Mouse (Mus musculus): ENCODE data around the gene Gm14403. TPM values are rescaled to one million over a fixed set of nuclear protein-coding genes. Genes with fewer than 3 reads are reported as not detected.
"Not testable (repeated sequence)": the region's sequence is repeated elsewhere in the genome, so short reads cannot be mapped to it uniquely, and the experiment has no call there.

Gene Gm14403
- polyA plus RNA-seq, 1 experiment from 2014 or later: 3.4 TPM

DNA sequence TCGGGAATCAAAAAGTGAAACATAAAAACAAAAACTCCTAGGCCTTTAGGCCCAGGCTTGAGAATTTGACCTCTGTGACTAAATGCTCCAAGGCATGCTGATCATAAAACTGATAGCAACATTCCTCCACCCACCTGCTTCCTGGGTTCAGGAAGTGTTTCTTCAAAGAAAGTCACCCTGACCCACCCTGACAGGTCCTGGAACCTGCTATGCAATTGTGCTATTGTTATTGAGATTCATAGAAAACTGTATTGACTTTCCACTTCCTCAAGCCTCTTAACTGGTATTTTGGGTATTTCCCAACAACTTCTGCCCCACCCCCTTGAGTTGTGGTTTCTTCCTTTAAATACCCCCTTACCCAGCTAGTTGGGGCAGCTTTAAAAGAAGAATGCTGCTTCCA lies 20.9 kb downstream of the Gm14403 start:
- WGBS: 93% methylated on average over 1 of the region's 1 CpGs
- not testable (repeated sequence) for ATAC-seq; H3K27me3 ChIP-seq; H3K27ac ChIP-seq; H3K36me3 ChIP-seq (ENCODE audit: poor library complexity, severe bottlenecking); H3K4me3 ChIP-seq; H3K9ac ChIP-seq; H3K4me2 ChIP-seq; H3K4me1 ChIP-seq
- peaks cover 19% of the 10 kb centered on the region for H3K9me3 ChIP-seq (replicated peaks)

DNA sequence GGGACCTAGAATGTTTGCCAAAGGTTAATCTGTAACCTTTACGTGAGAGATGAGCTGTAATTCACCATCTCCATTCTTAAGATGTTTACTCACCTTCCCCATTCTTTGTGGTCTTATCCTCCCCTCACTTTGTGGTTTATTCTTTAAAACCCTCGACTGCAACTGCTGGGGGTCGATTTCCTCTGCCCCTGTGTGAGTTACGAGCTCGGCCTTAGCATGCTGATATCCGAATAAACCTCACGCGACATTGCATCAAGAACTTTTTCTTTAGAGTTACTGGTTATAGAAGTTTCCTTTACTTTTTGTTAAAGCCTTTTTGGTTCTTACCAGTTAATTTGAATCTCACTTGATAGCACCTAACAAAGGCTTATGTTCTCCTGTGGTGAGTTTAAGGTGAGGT lies 22.0 kb downstream of the Gm14403 start:
- Histone ChIP-seq H3K36me3 (ENCODE audit: poor library complexity, severe bottlenecking) (no peaks in the 10 kb centered on the region), H3K4me1 (no peaks in the 10 kb centered on the region), H3K4me2 (no peak overlapping the region), H3K9ac (no peak overlapping the region), H3K27me3 (no peaks in the 10 kb centered on the region), H3K27ac (no peak overlapping the region), H3K9me3 (replicated peaks) (peaks cover 19% of the 10 kb centered on the region), H3K4me3 (no peak overlapping the region)
- ATAC-seq: no peak
- WGBS: 81% methylated on average over 8 of the region's 8 CpGs

DNA sequence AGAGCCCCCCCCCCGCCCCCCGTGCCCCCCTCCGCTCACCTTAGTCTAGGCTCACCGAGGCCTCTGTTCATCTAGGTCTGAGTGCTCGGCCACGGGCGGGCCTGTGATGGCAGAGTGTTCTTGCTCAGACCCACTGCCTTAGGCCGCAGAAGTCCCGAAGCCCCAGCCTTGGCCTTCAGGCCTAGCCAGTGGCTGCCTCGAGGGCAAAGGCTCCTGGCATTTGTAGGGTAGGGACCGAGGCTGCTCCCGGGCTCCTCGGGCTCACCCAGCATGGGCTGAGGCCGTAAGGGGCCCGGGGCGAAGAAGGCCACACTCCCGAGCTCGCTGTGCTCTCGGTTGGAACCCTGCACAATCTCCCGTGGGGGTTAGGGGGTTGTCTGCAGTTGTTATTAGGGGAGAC lies 25.0 kb downstream of the Gm14403 start:
- Histone ChIP-seq H3K9ac (no peak overlapping the region), H3K36me3 (ENCODE audit: poor library complexity, severe bottlenecking) (no peaks in the 10 kb centered on the region), H3K4me2 (no peak overlapping the region), H3K4me3 (no peak overlapping the region), H3K9me3 (replicated peaks) (peaks cover 14% of the 10 kb centered on the region), H3K27me3 (no peaks in the 10 kb centered on the region), H3K4me1 (no peaks in the 10 kb centered on the region), H3K27ac (no peak overlapping the region)
- WGBS: 91% methylated on average over 20 of the region's 20 CpGs
- ATAC-seq: no peak

GRCm38 (mm10) chr2:177523674-177524073 lies 25.7 kb downstream of the Gm14403 start:
- peaks cover 14% of the 10 kb centered on the region for H3K9me3 ChIP-seq (replicated peaks)
- H3K9ac ChIP-seq; H3K4me3 ChIP-seq; H3K27me3 ChIP-seq; H3K36me3 ChIP-seq (ENCODE audit: poor library complexity, severe bottlenecking); H3K27ac ChIP-seq; H3K4me1 ChIP-seq; ATAC-seq; H3K4me2 ChIP-seq: not testable (repeated sequence)
- 92% methylated on average over 6 of the region's 6 CpGs for WGBS

GRCm38 (mm10) chr2:177524171-177524570 lies 26.2 kb downstream of the Gm14403 start:
- H3K27me3 ChIP-seq; ATAC-seq; H3K4me2 ChIP-seq; H3K9ac ChIP-seq; H3K27ac ChIP-seq; H3K36me3 ChIP-seq (ENCODE audit: poor library complexity, severe bottlenecking); H3K4me1 ChIP-seq; H3K4me3 ChIP-seq: not testable (repeated sequence)
- WGBS: 94% methylated on average over 16 of the region's 16 CpGs
- peaks cover 14% of the 10 kb centered on the region for H3K9me3 ChIP-seq (replicated peaks)

DNA sequence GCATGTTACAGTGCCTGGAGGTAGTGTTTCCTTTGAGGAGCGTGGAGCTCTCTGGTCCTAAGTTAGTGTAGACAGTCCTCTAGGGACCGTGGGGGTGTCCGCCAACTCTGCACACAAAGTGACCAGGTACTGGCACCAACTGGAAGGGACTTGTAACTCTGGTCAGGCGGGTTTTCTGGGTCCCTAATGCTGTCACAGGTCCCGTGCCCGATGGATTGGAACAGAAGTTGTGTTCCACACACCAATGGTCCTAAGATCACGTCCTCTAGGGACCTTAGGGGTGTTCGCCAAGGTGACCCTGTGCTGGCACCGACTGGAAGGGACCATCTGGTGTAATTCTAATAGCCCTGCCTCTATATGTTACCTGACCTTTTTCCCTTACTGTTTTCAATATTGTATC lies 37.9 kb downstream of the Gm14403 start:
- WGBS: 82% methylated on average over 9 of the region's 9 CpGs
- H3K9ac ChIP-seq: no peak overlapping the region
- no peak overlapping the region for H3K4me3 ChIP-seq
- H3K4me2 ChIP-seq: no peak overlapping the region
- H3K36me3 ChIP-seq (ENCODE audit: poor library complexity, severe bottlenecking): no peaks in the 10 kb centered on the region
- H3K27ac ChIP-seq: no peak overlapping the region
- H3K4me1 ChIP-seq: no peaks in the 10 kb centered on the region
- no peak for ATAC-seq
- no peaks in the 10 kb centered on the region for H3K27me3 ChIP-seq
- peaks cover 3% of the 10 kb centered on the region for H3K9me3 ChIP-seq (replicated peaks)

GRCm38 (mm10) chr2:177537141-177537540 lies 39.1 kb downstream of the Gm14403 start:
- WGBS: 91% methylated on average over 2 of the region's 2 CpGs
- not testable (repeated sequence) for H3K9ac ChIP-seq; H3K4me1 ChIP-seq; H3K36me3 ChIP-seq (ENCODE audit: poor library complexity, severe bottlenecking); ATAC-seq; H3K27me3 ChIP-seq; H3K4me3 ChIP-seq; H3K27ac ChIP-seq; H3K9me3 ChIP-seq (replicated peaks); H3K4me2 ChIP-seq

DNA sequence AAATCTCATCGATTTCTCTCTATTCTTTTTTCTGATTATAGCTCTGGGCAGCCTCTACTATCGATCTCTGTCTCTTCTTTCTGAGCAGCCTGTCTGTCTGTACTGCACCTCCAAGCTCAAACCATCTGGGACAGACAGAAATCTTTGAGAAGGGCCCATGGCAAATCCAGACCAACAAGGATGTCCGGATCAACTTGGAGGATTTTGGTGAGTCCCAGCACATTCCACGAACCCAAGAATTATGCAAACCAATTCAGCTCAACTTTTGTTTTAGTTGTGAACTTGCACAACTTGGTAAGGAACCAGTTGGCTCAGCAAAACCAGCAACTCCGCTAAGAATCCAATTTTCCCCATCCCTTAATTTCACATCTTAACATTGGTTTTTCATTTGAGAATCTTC lies 39.7 kb downstream of the Gm14403 start:
- not testable (repeated sequence) for H3K4me1 ChIP-seq; H3K9ac ChIP-seq; H3K36me3 ChIP-seq (ENCODE audit: poor library complexity, severe bottlenecking); H3K27me3 ChIP-seq; H3K4me3 ChIP-seq; H3K9me3 ChIP-seq (replicated peaks); H3K4me2 ChIP-seq; H3K27ac ChIP-seq; ATAC-seq
- 88% methylated on average over 5 of the region's 5 CpGs for WGBS

GRCm38 (mm10) chr2:177555261-177555660 lies 57.2 kb downstream of the Gm14403 start:
- WGBS: no CpG with 5 or more reads among the region's 1 CpGs

More at GRCm38 (mm10) chr2:177555261-177555660, 57.2 kb downstream of the Gm14403 start:
- H3K9me3 ChIP-seq (replicated peaks); H3K27ac ChIP-seq; H3K4me1 ChIP-seq; ATAC-seq; H3K4me2 ChIP-seq; H3K4me3 ChIP-seq; H3K36me3 ChIP-seq (ENCODE audit: poor library complexity, severe bottlenecking); H3K27me3 ChIP-seq; H3K9ac ChIP-seq: not testable (repeated sequence)

Other genes starting within 250 kb of the Gm14403 start
- not detected in 2 replicates for gene Gm14409, start 231.2 kb upstream of the Gm14403 start, polyA plus RNA-seq (2015; fragmentation: Nextera tagmentation; extraction: Ambion mirVana)
- gene Gm14412, start 173.9 kb upstream of the Gm14403 start, polyA plus RNA-seq (2015; fragmentation: Nextera tagmentation; extraction: Ambion mirVana): 0.14 and 0.23 TPM in 2 replicates
- 9.6 and 13.4 TPM in 2 replicates for gene Gm14418, start 99.9 kb upstream of the Gm14403 start, polyA plus RNA-seq (2015; fragmentation: Nextera tagmentation; extraction: Ambion mirVana)
- gene Zfp970, start 33.5 kb upstream of the Gm14403 start, polyA plus RNA-seq (2015; fragmentation: Nextera tagmentation; extraction: Ambion mirVana): 7.8 and 10.1 TPM in 2 replicates
- gene Gm14406, start 80.0 kb downstream of the Gm14403 start, polyA plus RNA-seq (2015; fragmentation: Nextera tagmentation; extraction: Ambion mirVana): not detected in 2 replicates